Mouse (Mus musculus) olfactory bulb, adult 2 months (tissue): Measurements from ENCODE around the gene Stx2.

Experiments used
- CTCF ChIP-seq: fragments of 200-500 bp; IDR thresholded peaks from 2 replicates; pipeline ENCODE4 v1.5.1; 2012; ENCODE audit warnings: low read depth, mild to moderate bottlenecking, low read length, moderate library complexity; ENCODE audit not compliant: insufficient read depth
- POLR2A ChIP-seq: fragments of 200-500 bp; IDR thresholded peaks from 2 replicates; pipeline ENCODE4 v1.6.1; 2012; ENCODE audit warnings: mild to moderate bottlenecking, low read depth, low read length, moderate library complexity; ENCODE audit not compliant: insufficient read depth

GRCm38 (mm10) chr5:129007105-129007957, 1.0 kb downstream of the Stx2 start:
- TF ChIP-seq CTCF (no peak), POLR2A (no peak)
